Mouse (Mus musculus): ENCODE results near the gene Pcca. TPM values are rescaled to one million over a fixed set of nuclear protein-coding genes. Genes with fewer than 3 reads are reported as not detected.

The Pcca gene
- 21.5 and 24.6 TPM in 2 replicates for polyA plus RNA-seq (2014; fragmentation: Nextera tagmentation; extraction: Ambion mirVana)

- ATAC-seq (replicated peaks; ENCODE audit: low FRiP score, low TSS enrichment, low read depth): peak; percentile 98
- Histone ChIP-seq H3K36me3 (ENCODE audit: control insufficient read depth, insufficient read depth, low read length) (no peaks in the 10 kb centered on the region), H3K27me3 (replicated peaks; ENCODE audit: control insufficient read depth, insufficient read depth, low read length) (no peaks in the 10 kb centered on the region), H3K9ac (ENCODE audit: low read length) (peak within 1 kb of the TSS; percentile 59), H3K27ac (ENCODE audit: low read depth) (0 out of 2 replicates have a peak within 1 kb of the TSS, but pooled peaks have one; percentile 10), H3K9me3 (ENCODE audit: control insufficient read depth, low read length) (no peaks in the 10 kb centered on the region), H3K4me1 (replicated peaks; ENCODE audit: control insufficient read depth, insufficient read depth, low read length) (peaks cover 4% of the 10 kb centered on the region; the same call in 1 of the 2 replicates), H3K4me3 (ENCODE audit: low read depth, low read length) (peak within 1 kb of the TSS; percentile 82), H3K4me2 (ENCODE audit: low read length) (peak within 1 kb of the TSS; percentile 79)
- WGBS: 2% methylated on average over 54 of the region's 54 CpGs
- peak; percentile 95 for DNase-seq (ENCODE audit: low spot score)
Observed at GRCm38 (mm10) chr14:122534017-122534924, at the start of gene Pcca. TSS of gene Pcca (plus strand) at chr14:122534324.

GRCm38 (mm10) chr14:122484458-122484843, 49.7 kb upstream of the Pcca start:
- Histone ChIP-seq H3K27ac (ENCODE audit: low read depth) (no peak overlapping the region), H3K4me1 (replicated peaks; ENCODE audit: control insufficient read depth, insufficient read depth, low read length) (no peaks in the 10 kb centered on the region), H3K27me3 (replicated peaks; ENCODE audit: control insufficient read depth, insufficient read depth, low read length) (peaks cover 98% of the 10 kb centered on the region), H3K9ac (ENCODE audit: low read length) (no peak overlapping the region), H3K4me2 (ENCODE audit: low read length) (no peak overlapping the region), H3K9me3 (ENCODE audit: control insufficient read depth, low read length) (no peaks in the 10 kb centered on the region), H3K4me3 (ENCODE audit: low read depth, low read length) (no peak overlapping the region), H3K36me3 (ENCODE audit: control insufficient read depth, insufficient read depth, low read length) (no peaks in the 10 kb centered on the region)
- no peak for DNase-seq (ENCODE audit: low spot score)
- WGBS: 7% methylated on average over 4 of the region's 4 CpGs
- ATAC-seq (replicated peaks; ENCODE audit: low FRiP score, low TSS enrichment, low read depth): no peak

- no peak overlapping the region for H3K9ac ChIP-seq (ENCODE audit: low read length)
- no peak overlapping the region for H3K4me3 ChIP-seq (ENCODE audit: low read depth, low read length)
- no peaks in the 10 kb centered on the region for H3K4me1 ChIP-seq (replicated peaks; ENCODE audit: control insufficient read depth, insufficient read depth, low read length)
- H3K36me3 ChIP-seq (ENCODE audit: control insufficient read depth, insufficient read depth, low read length): no peaks in the 10 kb centered on the region
- no peak overlapping the region for H3K27ac ChIP-seq (ENCODE audit: low read depth)
- WGBS: 1% methylated on average over 24 of the region's 24 CpGs
- no peaks in the 10 kb centered on the region for H3K9me3 ChIP-seq (ENCODE audit: control insufficient read depth, low read length)
- H3K4me2 ChIP-seq (ENCODE audit: low read length): no peak overlapping the region
- H3K27me3 ChIP-seq (replicated peaks; ENCODE audit: control insufficient read depth, insufficient read depth, low read length): peaks cover 98% of the 10 kb centered on the region
- ATAC-seq (replicated peaks; ENCODE audit: low FRiP score, low TSS enrichment, low read depth): no peak
- peak; percentile 56 for DNase-seq (ENCODE audit: low spot score)
Observed at GRCm38 (mm10) chr14:122484844-122485551, 49.1 kb upstream of the Pcca start.

GRCm38 (mm10) chr14:122485635-122486181, 48.4 kb upstream of the Pcca start:
- WGBS: 3% methylated on average over 12 of the region's 12 CpGs

GRCm38 (mm10) chr14:122486611-122487010, 47.5 kb upstream of the Pcca start:
- no peak overlapping the region for H3K27ac ChIP-seq (ENCODE audit: low read depth)
- no peak overlapping the region for H3K4me2 ChIP-seq (ENCODE audit: low read length)
- H3K9me3 ChIP-seq (ENCODE audit: control insufficient read depth, low read length): no peaks in the 10 kb centered on the region
- no peak for ATAC-seq (replicated peaks; ENCODE audit: low FRiP score, low TSS enrichment, low read depth)
- WGBS: 17% methylated on average over 1 of the region's 1 CpGs
- H3K9ac ChIP-seq (ENCODE audit: low read length): no peak overlapping the region
- H3K4me1 ChIP-seq (replicated peaks; ENCODE audit: control insufficient read depth, insufficient read depth, low read length): peaks cover 5% of the 10 kb centered on the region; the same call in 1 of the 2 replicates
- H3K36me3 ChIP-seq (ENCODE audit: control insufficient read depth, insufficient read depth, low read length): no peaks in the 10 kb centered on the region
- DNase-seq (ENCODE audit: low spot score): no peak
- H3K27me3 ChIP-seq (replicated peaks; ENCODE audit: control insufficient read depth, insufficient read depth, low read length): peaks cover 98% of the 10 kb centered on the region
- no peak overlapping the region for H3K4me3 ChIP-seq (ENCODE audit: low read depth, low read length)

More at GRCm38 (mm10) chr14:122485635-122486181, 48.4 kb upstream of the Pcca start:
- H3K4me1 ChIP-seq (replicated peaks; ENCODE audit: control insufficient read depth, insufficient read depth, low read length): peaks cover 3% of the 10 kb centered on the region; the same call in 1 of the 2 replicates
- no peak overlapping the region for H3K9ac ChIP-seq (ENCODE audit: low read length)
- no peaks in the 10 kb centered on the region for H3K36me3 ChIP-seq (ENCODE audit: control insufficient read depth, insufficient read depth, low read length)
- DNase-seq (ENCODE audit: low spot score): no peak
- H3K4me2 ChIP-seq (ENCODE audit: low read length): no peak overlapping the region
- no peaks in the 10 kb centered on the region for H3K9me3 ChIP-seq (ENCODE audit: control insufficient read depth, low read length)
- ATAC-seq (replicated peaks; ENCODE audit: low FRiP score, low TSS enrichment, low read depth): no peak
- H3K4me3 ChIP-seq (ENCODE audit: low read depth, low read length): no peak overlapping the region
- H3K27me3 ChIP-seq (replicated peaks; ENCODE audit: control insufficient read depth, insufficient read depth, low read length): peaks cover 98% of the 10 kb centered on the region
- H3K27ac ChIP-seq (ENCODE audit: low read depth): no peak overlapping the region

GRCm38 (mm10) chr14:122487366-122487765, 46.8 kb upstream of the Pcca start:
- DNase-seq (ENCODE audit: low spot score): peak; percentile 65

GRCm38 (mm10) chr14:122489041-122489440, 45.1 kb upstream of the Pcca start:
- no peak overlapping the region for H3K27ac ChIP-seq (ENCODE audit: low read depth)
- H3K36me3 ChIP-seq (ENCODE audit: control insufficient read depth, insufficient read depth, low read length): no peaks in the 10 kb centered on the region
- H3K27me3 ChIP-seq (replicated peaks; ENCODE audit: control insufficient read depth, insufficient read depth, low read length): peaks cover 93% of the 10 kb centered on the region
- H3K4me1 ChIP-seq (replicated peaks; ENCODE audit: control insufficient read depth, insufficient read depth, low read length): peaks cover 5% of the 10 kb centered on the region; the same call in 1 of the 2 replicates
- ATAC-seq (replicated peaks; ENCODE audit: low FRiP score, low TSS enrichment, low read depth) (no peak), DNase-seq (ENCODE audit: low spot score) (peak; percentile 53)
- H3K9ac ChIP-seq (ENCODE audit: low read length): no peak overlapping the region
- no peaks in the 10 kb centered on the region for H3K9me3 ChIP-seq (ENCODE audit: control insufficient read depth, low read length)
- no peak overlapping the region for H3K4me2 ChIP-seq (ENCODE audit: low read length)
- H3K4me3 ChIP-seq (ENCODE audit: low read depth, low read length): no peak overlapping the region
- under 1% methylated on average over 5 of the region's 5 CpGs for WGBS

More at GRCm38 (mm10) chr14:122487366-122487765, 46.8 kb upstream of the Pcca start:
- Histone ChIP-seq H3K9ac (ENCODE audit: low read length) (no peak overlapping the region), H3K27me3 (replicated peaks; ENCODE audit: control insufficient read depth, insufficient read depth, low read length) (peaks cover 93% of the 10 kb centered on the region), H3K4me3 (ENCODE audit: low read depth, low read length) (no peak overlapping the region), H3K4me2 (ENCODE audit: low read length) (no peak overlapping the region), H3K4me1 (replicated peaks; ENCODE audit: control insufficient read depth, insufficient read depth, low read length) (peaks cover 5% of the 10 kb centered on the region; the same call in 1 of the 2 replicates), H3K9me3 (ENCODE audit: control insufficient read depth, low read length) (no peaks in the 10 kb centered on the region), H3K36me3 (ENCODE audit: control insufficient read depth, insufficient read depth, low read length) (no peaks in the 10 kb centered on the region), H3K27ac (ENCODE audit: low read depth) (no peak overlapping the region)
- WGBS: 6% methylated on average over 5 of the region's 5 CpGs
- no peak for ATAC-seq (replicated peaks; ENCODE audit: low FRiP score, low TSS enrichment, low read depth)

GRCm38 (mm10) chr14:122489686-122490414, 44.3 kb upstream of the Pcca start:
- ATAC-seq (replicated peaks; ENCODE audit: low FRiP score, low TSS enrichment, low read depth): no peak
- Histone ChIP-seq H3K27ac (ENCODE audit: low read depth) (no peak overlapping the region), H3K36me3 (ENCODE audit: control insufficient read depth, insufficient read depth, low read length) (no peaks in the 10 kb centered on the region), H3K9me3 (ENCODE audit: control insufficient read depth, low read length) (no peaks in the 10 kb centered on the region), H3K27me3 (replicated peaks; ENCODE audit: control insufficient read depth, insufficient read depth, low read length) (peaks cover 84% of the 10 kb centered on the region), H3K4me3 (ENCODE audit: low read depth, low read length) (no peak overlapping the region), H3K4me2 (ENCODE audit: low read length) (no peak overlapping the region), H3K4me1 (replicated peaks; ENCODE audit: control insufficient read depth, insufficient read depth, low read length) (peaks cover 5% of the 10 kb centered on the region; the same call in 1 of the 2 replicates), H3K9ac (ENCODE audit: low read length) (no peak overlapping the region)
- WGBS: 6% methylated on average over 12 of the region's 12 CpGs
- no peak for DNase-seq (ENCODE audit: low spot score)
